Mouse (Mus musculus) ES-E14 (cell line): ENCODE measurements around the gene Klhl9.

Experiments used
- CHD2 ChIP-seq: IDR thresholded peaks from 2 replicates; pipeline ENCODE4 v1.6.1; 2014; ENCODE audit warnings: mild to moderate bottlenecking, low read depth, low read length, inconsistent platforms
- MAFK ChIP-seq: IDR thresholded peaks from 2 replicates; pipeline ENCODE4 v1.6.1; 2014; ENCODE audit warnings: mild to moderate bottlenecking, low read depth, low read length, inconsistent platforms; ENCODE audit not compliant: insufficient read depth
- ZC3H11A ChIP-seq: IDR thresholded peaks from 2 replicates; pipeline ENCODE4 v1.6.1; 2012; ENCODE audit warnings: low read depth, mild to moderate bottlenecking, inconsistent platforms, low read length, borderline replicate concordance
- ZNF384 ChIP-seq: IDR thresholded peaks from 2 replicates; pipeline ENCODE4 v1.6.1; 2012; ENCODE audit warnings: low read depth, low read length, inconsistent platforms

DNA sequence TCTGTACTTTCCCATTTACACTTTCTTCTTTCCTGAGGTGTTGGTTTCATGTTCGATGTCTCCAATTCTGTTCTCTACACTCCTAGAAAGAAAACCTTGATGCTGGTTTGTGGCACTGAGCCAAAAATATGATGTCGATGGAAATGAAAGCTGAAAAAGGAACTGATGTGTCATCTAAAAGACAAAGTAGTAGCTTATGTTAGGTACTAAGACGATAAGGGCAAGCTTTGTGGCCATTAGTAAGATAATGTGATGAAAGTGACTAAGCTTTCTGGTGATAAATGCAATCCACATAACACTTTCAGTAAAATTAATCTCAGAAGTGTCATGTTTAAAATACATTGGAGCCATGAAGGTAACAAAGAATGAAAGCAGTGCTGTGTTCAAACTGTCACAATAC is 40.9 kb downstream of the Klhl9 start:
- TF ChIP-seq ZNF384 (no peak), ZC3H11A (no peak), MAFK (no peak), CHD2 (no peak)
